Mouse (Mus musculus): ENCODE results near the gene Gm17079. TPM values are rescaled to one million over a fixed set of nuclear protein-coding genes. Genes with fewer than 3 reads are reported as not detected.
"Not testable (repeated sequence)": the region's sequence is repeated elsewhere in the genome, so short reads cannot be mapped to it uniquely, and the experiment has no call there.

The Gm17079 gene
- not detected for total RNA-seq (2021)

DNA sequence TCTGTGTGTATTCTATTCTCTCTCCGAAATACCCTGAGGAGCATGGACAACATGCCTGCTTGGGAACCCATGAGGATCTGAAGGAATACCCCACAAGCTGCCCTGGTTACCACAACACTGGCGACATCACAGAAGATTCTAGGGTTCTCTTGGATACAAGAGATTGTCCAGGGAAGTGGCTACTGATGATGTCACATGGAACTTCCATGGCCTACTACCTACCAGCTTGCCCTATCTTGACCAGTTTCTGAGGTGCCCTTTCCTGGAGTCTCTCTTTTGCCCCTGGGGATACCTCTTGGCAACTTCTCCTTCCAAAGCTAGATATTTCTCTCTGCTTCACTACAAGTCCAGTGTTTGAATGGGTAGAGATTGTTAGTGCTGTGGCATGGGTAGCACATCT is at the start of gene Gm17079:
TSS of gene Gm17079 (minus strand) at position 101 of the 400 bp plus-strand sequence.
- DNase-seq; intact Hi-C loops (cut with DNase I): not testable (repeated sequence)

DNA sequence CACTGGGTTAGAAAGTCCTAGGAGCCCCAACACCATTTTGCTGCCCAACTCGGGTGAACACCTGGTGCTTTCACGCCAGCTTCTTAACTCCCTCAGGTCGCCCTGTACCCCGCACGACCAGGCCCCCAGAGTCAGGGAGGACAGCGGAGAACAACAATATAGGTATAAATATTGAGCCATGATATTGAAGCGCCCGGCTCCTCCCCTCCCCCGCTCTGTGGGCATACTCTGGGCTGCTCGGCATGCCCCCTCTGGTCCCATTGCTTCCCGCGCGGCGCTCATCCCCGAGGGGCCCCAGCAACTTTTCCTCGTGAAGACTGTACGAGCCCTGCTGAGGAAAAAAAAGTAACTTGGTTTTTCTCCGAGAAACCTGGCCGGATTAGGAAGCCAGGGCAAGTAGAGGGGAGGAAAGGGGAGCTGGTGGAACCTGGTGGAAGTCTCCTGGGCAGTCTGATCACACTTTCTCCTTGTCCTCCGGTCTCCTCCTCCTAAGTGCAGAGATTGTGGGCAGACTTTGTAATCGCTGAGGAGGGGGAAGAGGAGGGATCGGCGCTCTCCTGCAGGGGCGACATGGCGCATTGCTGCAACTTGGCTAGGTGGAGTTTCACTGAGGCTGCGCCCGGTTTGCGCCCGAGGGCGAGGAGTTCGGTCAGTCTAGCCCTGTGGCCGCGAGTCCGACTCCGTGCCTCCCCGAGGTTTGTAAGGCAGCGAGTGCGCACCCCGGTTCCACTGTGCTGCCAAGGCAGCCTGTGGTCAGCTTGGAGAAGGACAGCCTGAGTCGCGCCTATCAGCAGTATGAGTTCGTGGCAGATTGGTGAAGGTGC is 45.3 kb upstream of the Gm17079 start:
- DNase-seq: no peak
- intact Hi-C loops (cut with DNase I): no loop called here

DNA sequence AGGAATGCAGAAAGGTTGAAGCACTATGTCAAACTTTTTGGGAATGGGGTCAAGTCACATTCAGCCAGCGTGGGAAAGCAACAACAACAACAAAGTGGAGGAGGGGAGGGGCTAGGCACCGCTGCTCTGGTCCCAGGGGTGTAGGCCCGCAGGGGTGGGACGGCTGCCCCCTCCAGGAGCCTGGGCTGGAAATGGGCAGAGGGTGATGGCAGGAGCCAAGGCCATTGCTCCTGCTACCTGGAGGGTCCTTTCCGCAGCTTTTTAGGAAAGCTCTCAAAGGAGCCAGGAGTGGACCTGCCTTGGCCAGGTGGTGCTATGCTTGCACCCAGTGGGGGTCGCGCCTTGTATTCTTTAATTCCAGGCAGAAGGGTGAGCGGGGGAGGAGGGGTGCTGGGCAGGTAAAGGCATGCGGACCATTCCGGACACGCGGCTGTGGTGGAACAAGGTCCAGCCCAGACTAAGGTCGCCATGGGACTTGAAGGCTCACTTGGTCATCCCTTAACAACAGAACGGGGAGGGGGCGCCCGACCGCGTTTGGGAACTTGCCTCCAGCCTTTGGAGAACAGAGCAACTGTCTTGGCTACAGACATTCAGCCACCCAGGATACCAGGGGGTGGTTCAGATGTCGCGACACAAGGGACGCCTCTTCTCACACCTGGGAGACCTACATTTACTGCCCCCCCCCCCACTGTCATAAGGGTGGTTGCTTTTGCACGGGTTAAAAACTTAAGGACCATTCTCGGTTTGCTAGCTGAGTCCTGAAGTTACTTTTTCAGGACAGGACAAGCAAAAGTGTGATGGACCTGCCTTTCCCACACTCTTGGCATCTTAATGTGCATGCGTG is 44.1 kb upstream of the Gm17079 start:
- no peak for DNase-seq
- intact Hi-C loops (cut with DNase I): no loop called here

DNA sequence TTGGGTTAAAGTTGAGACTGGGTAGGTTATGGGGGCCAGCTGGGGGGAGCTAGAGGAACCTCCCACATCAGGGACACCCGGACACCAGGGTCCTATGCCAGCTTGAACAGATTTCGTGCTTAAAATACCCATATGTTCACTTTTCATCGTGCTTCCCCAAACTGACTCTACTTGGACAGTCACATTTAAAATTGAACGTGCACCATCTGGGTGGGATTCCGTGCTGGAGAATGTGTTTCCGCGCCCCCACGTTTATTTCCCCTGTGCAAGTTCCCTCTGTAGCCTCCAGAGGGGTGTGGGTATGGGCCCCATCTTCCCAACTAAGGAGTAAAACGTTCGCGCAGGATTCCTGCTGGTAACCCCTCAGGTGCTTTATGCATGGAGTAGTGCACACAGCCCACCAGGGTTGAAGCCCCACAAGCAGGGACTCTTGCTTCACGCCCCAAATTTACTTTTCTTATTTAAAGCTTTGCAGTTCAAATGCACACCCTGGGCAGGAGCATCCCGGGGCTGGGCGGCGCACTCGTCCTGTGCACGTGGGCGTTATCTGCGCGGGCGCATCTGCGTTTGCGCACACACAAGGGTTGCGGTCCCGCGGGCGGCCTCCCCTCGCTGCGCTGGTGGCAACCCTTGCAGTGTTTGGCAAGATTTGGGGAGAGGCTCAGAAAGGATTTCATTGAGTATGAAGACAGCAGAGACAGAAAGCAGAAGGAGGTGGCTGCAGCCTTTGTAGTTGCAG is 43.3 kb upstream of the Gm17079 start:
- intact Hi-C loops (cut with DNase I): no loop called here
- DNase-seq: no peak

DNA sequence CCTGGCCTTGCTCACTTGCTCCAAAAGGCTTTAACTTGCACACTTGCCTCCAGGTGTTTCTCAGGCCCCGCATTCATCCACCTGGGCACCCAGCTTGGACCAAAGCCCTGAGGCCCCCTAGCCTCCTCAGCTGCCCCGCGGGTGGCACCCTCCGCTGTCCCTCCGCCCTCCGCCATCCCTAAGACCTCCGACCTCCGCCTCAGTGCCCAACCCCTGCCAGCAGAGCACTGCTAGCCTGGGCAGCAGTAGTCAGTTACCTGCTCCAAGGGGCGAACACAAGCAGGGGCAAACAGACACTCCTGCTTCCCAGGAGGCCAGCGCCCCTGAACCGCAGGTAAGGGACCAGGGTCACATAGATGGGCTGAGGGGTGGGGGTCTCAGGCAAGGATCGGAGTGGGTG is 42.7 kb upstream of the Gm17079 start:
- DNase-seq: no peak
- intact Hi-C loops (cut with DNase I): no loop called here

DNA sequence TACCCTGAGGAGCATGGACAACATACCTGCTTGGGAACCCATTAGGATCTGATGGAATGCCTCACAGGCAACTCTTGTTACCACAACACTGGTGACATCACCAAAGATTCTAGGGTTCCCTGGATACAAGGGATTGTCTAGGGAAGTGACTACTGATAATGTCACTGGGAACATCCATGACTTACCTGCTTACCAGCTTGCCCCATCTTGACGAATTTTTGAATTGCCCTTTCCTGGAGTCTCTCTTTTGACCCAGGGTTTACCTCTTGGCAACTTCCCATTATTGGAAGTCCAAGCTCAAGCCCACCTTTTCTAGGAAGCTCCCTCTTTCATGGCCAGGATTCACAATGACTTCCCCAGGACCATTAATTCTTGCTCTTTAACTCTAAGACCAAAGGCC is 21.8 kb upstream of the Gm17079 start, which contains the start of gene Gm5800:
TSS of gene Gm5800 (minus strand) at position 101 of the 400 bp plus-strand sequence.
- intact Hi-C loops (cut with DNase I): no loop called here
- no peak for DNase-seq

DNA sequence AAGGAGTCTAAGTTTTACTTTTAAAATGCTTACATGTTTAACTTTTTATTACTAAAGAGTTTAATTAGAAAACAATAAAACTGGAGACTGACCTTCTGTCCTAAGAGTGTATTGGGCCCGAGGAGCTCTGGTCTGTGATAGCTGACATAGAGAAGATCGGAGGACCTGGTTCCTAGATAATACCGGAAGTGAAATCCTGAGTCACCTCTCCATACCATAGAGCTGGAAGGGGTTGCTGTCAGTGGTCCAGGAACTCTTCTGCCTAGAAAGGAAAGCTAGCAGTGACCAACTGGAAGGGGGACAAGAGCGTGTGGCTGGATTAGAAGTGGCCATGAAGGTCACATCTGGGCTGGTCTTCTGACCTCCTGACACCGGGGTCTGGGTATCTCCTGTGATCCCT is 18.0 kb downstream of the Gm17079 start:
- intact Hi-C loops (cut with DNase I): no loop called here
- DNase-seq: no peak

Other genes starting within 250 kb of the Gm17079 start
- not detected for gene Vmn2r89, start 243.6 kb downstream of the Gm17079 start, total RNA-seq (2021)
- gene Gm5622, start 142.7 kb downstream of the Gm17079 start, total RNA-seq (2021): not detected
- not detected for gene Gm17175, start 121.4 kb downstream of the Gm17079 start, total RNA-seq (2021)
- gene Gm17174, start 103.3 kb downstream of the Gm17079 start, total RNA-seq (2021): not detected
- gene Gm17078, start 84.2 kb downstream of the Gm17079 start, total RNA-seq (2021): not detected
- not detected for gene Gm4181, start 59.8 kb downstream of the Gm17079 start, total RNA-seq (2021)
- gene Gm5800, start 21.7 kb upstream of the Gm17079 start, total RNA-seq (2021): not detected
- not detected for gene Ang4, start 78.1 kb upstream of the Gm17079 start, total RNA-seq (2021)
- gene AY358078, start 104.6 kb upstream of the Gm17079 start, total RNA-seq (2021): not detected
- gene Ear6, start 158.2 kb upstream of the Gm17079 start, total RNA-seq (2021): not detected
- gene Mettl17, start 189.4 kb upstream of the Gm17079 start, total RNA-seq (2021): 10 to 100 TPM; 19.3 to 24.4 TPM
- gene Slc39a2, start 197.4 kb upstream of the Gm17079 start, total RNA-seq (2021): under 1 TPM; 0.11 to 0.22 TPM
- 1,000 to 10,000 TPM; 1,444 to 1,487 TPM for gene Ndrg2, start 218.7 kb upstream of the Gm17079 start, total RNA-seq (2021)
- not detected for gene Tppp2, start 223.0 kb upstream of the Gm17079 start, total RNA-seq (2021)
- gene Rnase13, start 227.3 kb upstream of the Gm17079 start, total RNA-seq (2021): not detected